Mouse (Mus musculus): ENCODE results near the gene Sgsh.

DNA sequence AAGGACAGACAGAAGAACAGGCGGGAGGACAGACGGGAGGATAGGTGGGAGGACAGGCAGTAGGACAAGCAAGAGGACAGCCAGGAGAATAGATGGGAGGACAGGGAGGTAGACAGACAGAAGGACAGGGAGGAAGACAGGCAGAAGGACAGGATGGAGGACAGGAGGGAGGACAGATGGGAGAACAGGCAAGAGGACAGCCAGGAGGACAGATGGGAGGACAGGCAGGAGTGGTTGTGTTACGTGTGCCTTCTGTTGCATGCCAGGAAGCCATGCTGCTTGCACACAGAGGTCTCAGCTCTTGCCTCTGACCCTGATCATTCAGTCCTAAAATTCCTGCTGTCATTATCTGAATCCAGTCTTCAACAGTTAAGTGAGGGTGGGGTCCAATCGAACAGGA is 1.4 kb downstream of the Sgsh start:
- TF ChIP-seq CTCF (IDR thresholded peaks at IDR 0.05; ENCODE audit: extremely low read depth, insufficient read depth, insufficient read length, insufficient replicate concordance) (no peak), POLR2A (IDR thresholded peaks at IDR 0.05; ENCODE audit: low read depth, low read length) (no peak)

Data from spleen, adult 2 months (tissue).